Comparison of ENCODE assay signal across 7 mouse cellular contexts in genomic region chr4:134469985-134470384, GRCm38 (mm10). TPM values are rescaled to one million over a fixed set of nuclear protein-coding genes. Genes with fewer than 3 reads are reported as not detected.
A peak's percentile ranks its signal among the peaks of the same experiment; 100 is the strongest.
DNase-seq lines count a peak whose midpoint lies in the region; ATAC-seq lines count a peak whose summit lies in the region.

No protein-coding gene starts in this region.

- peaks cover 26% of the 10 kb centered on the region for H3K36me3 ChIP-seq in neural tube, embryonic 11.5 days (ENCODE audit: control insufficient read depth, insufficient read depth, low read length)
- peaks cover 27% of the 10 kb centered on the region for H3K36me3 ChIP-seq in forebrain, embryonic 16.5 days (ENCODE audit: control insufficient read depth, insufficient read depth)
- peaks cover 46% of the 10 kb centered on the region for H3K36me3 ChIP-seq in liver, embryonic 13.5 days

- peak overlapping the region; percentile 89 for H3K4me2 ChIP-seq in neural tube, embryonic 11.5 days (ENCODE audit: low read depth)
- peak overlapping the region; percentile 89 for H3K4me2 ChIP-seq in forebrain, embryonic 16.5 days (ENCODE audit: low read length)
- H3K4me2 ChIP-seq in liver, embryonic 13.5 days: peak overlapping the region; percentile 95

- peak overlapping the region; percentile 96 for H3K4me3 ChIP-seq in neural tube, embryonic 11.5 days (ENCODE audit: low read depth, low read length)
- peak overlapping the region; percentile 98 for H3K4me3 ChIP-seq in forebrain, embryonic 16.5 days (replicated peaks; ENCODE audit: low read length)
- H3K4me3 ChIP-seq in liver, embryonic 13.5 days (replicated peaks): peak overlapping the region; percentile 94

- H3K9me3 ChIP-seq in neural tube, embryonic 11.5 days (ENCODE audit: control insufficient read depth, low read length): no peaks in the 10 kb centered on the region
- H3K9me3 ChIP-seq in forebrain, embryonic 16.5 days (ENCODE audit: control insufficient read depth, low read length): no peaks in the 10 kb centered on the region
- H3K9me3 ChIP-seq in liver, embryonic 13.5 days (replicated peaks): no peaks in the 10 kb centered on the region

- ATAC-seq in neural tube, embryonic 11.5 days (ENCODE audit: insufficient read depth, low FRiP score, low TSS enrichment): no peak
- no peak for ATAC-seq in forebrain, embryonic 16.5 days
- no peak for ATAC-seq in liver, embryonic 13.5 days (ENCODE audit: low read depth)

- no peak for DNase-seq in neural tube, embryonic 11.5 days (ENCODE audit: low spot score)
- no peak for DNase-seq in neural tube, embryonic 10.5 days (ENCODE audit: extremely low spot score, low spot score)
- no peak for DNase-seq in liver, embryonic 13.5 days
- no peak for DNase-seq in right cerebral cortex, adult 18-20 months
- no peak for DNase-seq in adrenal gland, postnatal 14 days
- DNase-seq in adrenal gland, adult 18-20 months (ENCODE audit: low spot score in 2 of 2): no peak

- no peak overlapping the region for H3K27ac ChIP-seq in neural tube, embryonic 11.5 days (ENCODE audit: low read depth, low read length)
- peak overlapping the region; percentile 100 for H3K27ac ChIP-seq in forebrain, embryonic 16.5 days (ENCODE audit: low read length)
- no peak overlapping the region for H3K27ac ChIP-seq in liver, embryonic 13.5 days

- WGBS in neural tube, embryonic 11.5 days: 62% methylated on average over 3 of the region's 3 CpGs
- WGBS in forebrain, embryonic 16.5 days: 17% methylated on average over 3 of the region's 3 CpGs
- 79% methylated on average over 3 of the region's 3 CpGs for WGBS in liver, embryonic 13.5 days (ENCODE audit: insufficient replicate concordance)

- H3K27me3 ChIP-seq in neural tube, embryonic 11.5 days (ENCODE audit: control insufficient read depth, insufficient read depth, low read length): no peaks in the 10 kb centered on the region
- no peaks in the 10 kb centered on the region for H3K27me3 ChIP-seq in forebrain, embryonic 16.5 days (replicated peaks; ENCODE audit: control insufficient read depth, insufficient read depth, low read length)
- H3K27me3 ChIP-seq in liver, embryonic 13.5 days: no peaks in the 10 kb centered on the region

- peak overlapping the region; percentile 50; the same call in 1 of the 2 replicates for H3K9ac ChIP-seq in neural tube, embryonic 11.5 days (ENCODE audit: low read length)
- peak overlapping the region; percentile 100 for H3K9ac ChIP-seq in forebrain, embryonic 16.5 days (replicated peaks; ENCODE audit: low read depth, low read length)
- peak overlapping the region; percentile 95 for H3K9ac ChIP-seq in liver, embryonic 13.5 days

- peaks cover 9% of the 10 kb centered on the region; the same call in 1 of the 2 replicates for H3K4me1 ChIP-seq in neural tube, embryonic 11.5 days (ENCODE audit: control insufficient read depth, insufficient read depth, low read length)
- peaks cover 54% of the 10 kb centered on the region for H3K4me1 ChIP-seq in forebrain, embryonic 16.5 days (replicated peaks; ENCODE audit: control insufficient read depth, insufficient read depth, low read length)
- peaks cover 46% of the 10 kb centered on the region for H3K4me1 ChIP-seq in liver, embryonic 13.5 days (replicated peaks)

RNA-seq across cellular contexts. Expression of gene Stmn1, which starts 1.9 kb away (rescaled TPM):
- polyA plus RNA-seq in neural tube, embryonic 11.5 days (2014; fragmentation: Nextera tagmentation; extraction: Ambion mirVana): 3,693 and 3,815 TPM in 2 replicates
- 7,901 and 8,250 TPM in 2 replicates for polyA plus RNA-seq in forebrain, embryonic 16.5 days (2015; fragmentation: Nextera tagmentation; extraction: Ambion mirVana)
- polyA plus RNA-seq in liver, embryonic 13.5 days (2015; fragmentation: Nextera tagmentation; extraction: Ambion mirVana): 514 and 581 TPM in 2 replicates
- 118 and 119 TPM in 2 replicates for total RNA-seq in adrenal gland, postnatal 14 days (2021)
- total RNA-seq in adrenal gland, adult 18-20 months (2021): 10 to 100 TPM; 24.8 to 25.6 TPM

RNA-seq across cellular contexts. Expression of gene Paqr7, which starts 26.5 kb away (rescaled TPM):
- 2.0 and 2.2 TPM in 2 replicates for polyA plus RNA-seq in neural tube, embryonic 11.5 days (2014; fragmentation: Nextera tagmentation; extraction: Ambion mirVana)
- 14.4 and 14.7 TPM in 2 replicates for polyA plus RNA-seq in forebrain, embryonic 16.5 days (2015; fragmentation: Nextera tagmentation; extraction: Ambion mirVana)
- 6.5 and 7.4 TPM in 2 replicates for polyA plus RNA-seq in liver, embryonic 13.5 days (2015; fragmentation: Nextera tagmentation; extraction: Ambion mirVana)
- total RNA-seq in adrenal gland, postnatal 14 days (2021): 25.9 and 32.2 TPM in 2 replicates
- 10 to 100 TPM; 22.2 to 30.2 TPM for total RNA-seq in adrenal gland, adult 18-20 months (2021)

RNA-seq across cellular contexts. Expression of gene Aunip, which starts 40.8 kb away (rescaled TPM):
- polyA plus RNA-seq in neural tube, embryonic 11.5 days (2014; fragmentation: Nextera tagmentation; extraction: Ambion mirVana): 6.5 and 8.1 TPM in 2 replicates
- polyA plus RNA-seq in forebrain, embryonic 16.5 days (2015; fragmentation: Nextera tagmentation; extraction: Ambion mirVana): 4.2 and 4.4 TPM in 2 replicates
- 25.4 and 30.6 TPM in 2 replicates for polyA plus RNA-seq in liver, embryonic 13.5 days (2015; fragmentation: Nextera tagmentation; extraction: Ambion mirVana)
- 1.8 and 3.0 TPM in 2 replicates for total RNA-seq in adrenal gland, postnatal 14 days (2021)
- under 1 TPM; 0.48 to 0.56 TPM for total RNA-seq in adrenal gland, adult 18-20 months (2021)

Comparison
In these comparisons a context has a peak if more than half of its experiments do, and no peak if none do; other contexts are left out.
1. H3K9ac ChIP-seq: peak in every context shown above with its lines; median percentile 100 in forebrain, embryonic 16.5 days; 95 in liver, embryonic 13.5 days; 50 in neural tube, embryonic 11.5 days.